Mouse (Mus musculus) C2C12 (cell line): Measurements from ENCODE around the gene Zscan29.

Experiments
- CTCF ChIP-seq: IDR thresholded peaks from one replicate; pipeline ENCODE4 v1.5.1; 2011; ENCODE audit not compliant: control insufficient read depth, insufficient read depth, insufficient read length
- FOSL1 ChIP-seq: IDR thresholded peaks from one replicate; pipeline ENCODE4 v1.8.0; 2011; ENCODE audit warnings: mild to moderate bottlenecking, low read length; ENCODE audit not compliant: poor library complexity, insufficient read depth, severe bottlenecking
- USF1 ChIP-seq: IDR thresholded peaks from one replicate; pipeline ENCODE4 v1.6.1; 2011; ENCODE audit warnings: low read depth, mild to moderate bottlenecking, control low read depth, moderate library complexity

DNA sequence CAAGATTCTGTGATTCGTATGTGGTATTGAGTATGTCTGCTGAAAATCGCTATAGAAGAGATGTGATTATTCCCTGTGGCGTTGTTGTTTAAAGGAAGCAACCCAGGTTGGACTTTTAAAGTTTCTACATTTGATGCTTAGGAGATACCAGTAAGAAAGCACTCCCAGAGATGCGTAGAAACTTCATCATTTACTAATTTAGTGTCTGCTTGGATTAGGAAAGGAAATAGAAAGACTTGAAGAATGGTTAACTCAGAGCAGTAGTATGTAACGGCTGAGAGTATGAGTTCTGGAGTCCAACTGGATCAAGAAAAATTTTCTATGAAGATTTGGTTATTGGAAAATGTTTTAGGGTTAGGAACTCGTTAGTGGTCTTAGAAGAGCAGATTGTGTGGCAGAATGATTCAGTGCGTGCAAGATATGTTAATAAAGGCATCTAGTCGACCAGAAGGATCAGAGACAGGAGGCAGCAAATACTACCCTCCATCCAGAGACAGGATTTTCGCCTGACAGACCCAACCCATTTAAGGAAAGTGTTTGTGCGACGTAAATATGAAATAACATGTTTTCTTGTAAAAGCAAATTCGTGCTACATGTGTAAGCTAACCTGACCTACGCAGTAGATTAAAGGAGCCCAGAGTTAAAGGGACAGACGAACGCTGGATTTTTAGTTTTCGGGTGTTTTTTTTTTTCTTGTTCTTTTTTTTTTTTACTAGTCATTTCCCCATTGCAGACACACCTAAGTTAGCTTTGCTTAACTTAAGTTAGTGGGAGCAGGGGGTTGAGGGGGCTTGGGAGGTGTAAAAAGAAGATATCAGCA, 29.5 kb downstream of the Zscan29 start:
- no peak for TF ChIP-seq CTCF
- no peak for TF ChIP-seq FOSL1
- no peak for TF ChIP-seq USF1
